Mouse (Mus musculus) embryonic facial prominence, embryonic 13.5 days (tissue): ENCODE results near the gene Rab19. TPM values are rescaled to one million over a fixed set of nuclear protein-coding genes. Genes with fewer than 3 reads are reported as not detected.
"Not testable (repeated sequence)": the region's sequence is repeated elsewhere in the genome, so short reads cannot be mapped to it uniquely, and the experiment has no call there.

Source experiments
- ATAC-seq: fragments of 200-750 bp; cut with Nextera tagmentation; 2 replicates; pipeline ENCODE4 v1.8.0; 2017; ENCODE audit warnings: low read depth; ENCODE audit not compliant: insufficient number of reproducible peaks, insufficient read depth, low FRiP score, low TSS enrichment
- H3K27ac ChIP-seq: fragments of 300-500 bp; sonication (generic); 2 replicates; pipeline ENCODE4 v1.5.1; 2015; ENCODE audit warnings: moderate library complexity, mild to moderate bottlenecking, inconsistent platforms
- H3K27me3 ChIP-seq: fragments of 300-500 bp; sonication (generic); 2 replicates; pipeline ENCODE4 v1.6.1; 2015; ENCODE audit warnings: mild to moderate bottlenecking, inconsistent platforms
- H3K36me3 ChIP-seq: fragments of 300-500 bp; sonication (generic); 2 replicates; pipeline ENCODE4 v1.6.1; 2015; ENCODE audit warnings: mild to moderate bottlenecking, inconsistent platforms
- H3K4me1 ChIP-seq: fragments of 300-500 bp; sonication (generic); 2 replicates; pipeline ENCODE4 v1.6.1; 2015; ENCODE audit warnings: inconsistent platforms
- H3K4me2 ChIP-seq: fragments of 300-500 bp; sonication (generic); 2 replicates; pipeline ENCODE4 v1.6.1; 2015; ENCODE audit warnings: moderate library complexity, mild to moderate bottlenecking, inconsistent platforms
- H3K4me3 ChIP-seq: fragments of 300-500 bp; sonication (generic); 2 replicates; pipeline ENCODE4 v1.5.1; 2015; ENCODE audit warnings: mild to moderate bottlenecking, inconsistent platforms
- H3K9ac ChIP-seq: fragments of 300-500 bp; sonication (generic); 2 replicates; pipeline ENCODE4 v1.6.1; 2015; ENCODE audit warnings: mild to moderate bottlenecking, inconsistent platforms
- H3K9me3 ChIP-seq: fragments of 300-500 bp; sonication (generic); 2 replicates; pipeline ENCODE4 v1.6.1; 2016; ENCODE audit warnings: inconsistent platforms
- WGBS: fragments of 180-500 bp; shearing (Covaris S2); methylation state at CpG from one replicate; pipeline ENCODE4 v1.1.7; 2015; ENCODE audit warnings: mixed read lengths; 5-methylcytosine and 5-hydroxymethylcytosine counted together
- polyA plus RNA-seq: library from polyadenylated mRNA; unstranded; fragments of >200 nt; fragmentation: Nextera tagmentation; extraction: Ambion mirVana; gene quantifications from 2 replicates; pipeline ENCODE4 v1.2.1, GENCODE M21; 2015

Rab19 gene
- polyA plus RNA-seq, 1 experiment from 2014 or later, result 0.77 TPM

DNA sequence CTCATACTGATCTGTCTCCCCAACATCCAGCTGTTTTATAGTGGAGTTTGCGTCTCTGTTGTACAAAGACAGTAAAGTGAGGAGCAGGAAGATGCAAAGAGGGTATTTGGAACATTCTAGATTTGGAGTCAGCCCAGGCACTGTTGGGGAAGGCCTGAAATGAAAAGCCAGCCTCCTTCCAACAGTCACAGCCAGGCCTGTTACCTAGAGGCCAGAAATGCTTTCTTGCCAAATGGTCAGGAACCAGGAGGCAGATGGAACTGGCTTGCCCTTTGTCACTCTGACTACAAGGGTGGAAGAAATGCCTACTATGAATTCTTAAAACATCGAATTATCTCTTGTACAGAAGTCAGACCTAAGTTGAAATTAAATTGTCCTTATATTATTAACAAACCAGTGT, 9.0 kb downstream of the Rab19 start:
- no peaks in the 10 kb centered on the region for H3K4me1 ChIP-seq
- ATAC-seq, result no peak
- 94% methylated on average over 2 of the region's 2 CpGs for WGBS
- no peak overlapping the region for H3K4me3 ChIP-seq
- H3K27ac ChIP-seq, result no peak overlapping the region
- no peaks in the 10 kb centered on the region for H3K36me3 ChIP-seq
- no peaks in the 10 kb centered on the region for H3K9me3 ChIP-seq
- no peak overlapping the region for H3K4me2 ChIP-seq
- H3K27me3 ChIP-seq, result no peaks in the 10 kb centered on the region
- H3K9ac ChIP-seq, result no peak overlapping the region

DNA sequence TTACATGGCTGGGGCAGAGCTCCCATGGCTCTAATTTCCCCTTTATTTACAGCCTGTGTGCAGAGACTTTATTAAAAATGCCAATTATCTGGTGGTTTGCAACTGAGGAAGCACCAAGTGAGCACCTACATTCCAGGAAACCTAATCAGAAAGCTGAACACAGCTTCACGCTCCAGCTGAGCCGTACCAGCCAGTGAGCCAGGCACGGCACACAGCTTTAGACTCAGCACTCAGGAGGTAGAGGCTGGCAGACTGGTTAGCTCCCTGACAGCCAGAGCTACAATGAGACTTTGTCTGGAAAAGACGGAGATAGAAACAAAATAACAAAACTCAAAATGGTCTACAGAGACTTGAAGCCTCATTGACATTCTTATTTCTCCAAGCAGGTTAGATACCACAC, 14.5 kb downstream of the Rab19 start:
- Histone ChIP-seq H3K36me3 (peaks cover 31% of the 10 kb centered on the region), H3K9me3 (no peaks in the 10 kb centered on the region), H3K4me2 (no peak overlapping the region), H3K27me3 (no peaks in the 10 kb centered on the region), H3K9ac (no peak overlapping the region), H3K27ac (no peak overlapping the region), H3K4me1 (no peaks in the 10 kb centered on the region), H3K4me3 (no peak overlapping the region)
- 73% methylated on average over 4 of the region's 4 CpGs for WGBS
- ATAC-seq, result no peak

DNA sequence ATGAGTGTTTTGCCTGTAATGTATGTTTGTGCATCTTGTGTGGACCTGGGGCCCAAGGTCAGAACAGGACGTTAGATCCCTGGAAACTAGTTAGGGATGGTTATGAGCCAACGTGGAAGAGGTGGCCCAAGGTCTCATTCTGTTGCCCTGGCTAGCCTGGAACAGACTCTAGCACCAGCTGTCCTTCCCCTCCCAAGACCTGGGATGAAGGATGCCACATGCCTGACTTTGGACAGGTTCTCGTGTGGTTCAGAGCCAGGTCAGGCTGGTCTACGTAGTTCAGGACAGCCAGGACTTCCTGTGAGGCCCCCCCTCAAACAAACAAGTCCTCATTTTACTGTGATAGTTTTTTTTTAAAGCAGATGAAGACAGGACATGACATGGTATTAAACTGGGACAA, 14.9 kb downstream of the Rab19 start:
- H3K9ac ChIP-seq, result no peak overlapping the region
- no peak overlapping the region for H3K4me3 ChIP-seq
- no peak for ATAC-seq
- H3K9me3 ChIP-seq, result no peaks in the 10 kb centered on the region
- H3K4me1 ChIP-seq, result no peaks in the 10 kb centered on the region
- WGBS, result 68% methylated on average over 4 of the region's 4 CpGs
- H3K27ac ChIP-seq, result no peak overlapping the region
- no peak overlapping the region for H3K4me2 ChIP-seq
- peaks cover 31% of the 10 kb centered on the region for H3K36me3 ChIP-seq
- H3K27me3 ChIP-seq, result no peaks in the 10 kb centered on the region

DNA sequence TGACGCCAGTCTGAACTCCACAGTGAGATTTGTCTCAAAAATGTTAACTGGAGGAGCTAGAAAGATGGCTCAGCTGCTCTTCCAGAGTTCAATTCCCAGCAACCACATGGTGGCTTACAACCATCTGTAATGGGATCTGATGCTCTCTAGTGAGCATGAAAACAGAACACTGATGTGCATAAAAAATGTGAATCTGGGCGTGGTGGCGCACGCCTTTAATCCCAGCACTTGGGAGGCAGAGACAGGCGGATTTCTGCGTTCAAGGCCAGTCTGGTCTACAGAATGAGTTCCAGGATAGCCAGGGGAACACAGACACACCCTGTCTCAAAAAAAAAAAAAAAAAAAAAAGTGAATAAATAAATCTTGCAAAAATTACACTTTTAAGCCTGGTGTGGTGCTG, 16.1 kb downstream of the Rab19 start:
- no peak overlapping the region for H3K4me3 ChIP-seq
- peaks cover 35% of the 10 kb centered on the region for H3K36me3 ChIP-seq
- no peaks in the 10 kb centered on the region for H3K4me1 ChIP-seq
- no peak overlapping the region for H3K4me2 ChIP-seq
- ATAC-seq, result no peak
- no peaks in the 10 kb centered on the region for H3K9me3 ChIP-seq
- no peak overlapping the region for H3K9ac ChIP-seq
- 93% methylated on average over 6 of the region's 6 CpGs for WGBS
- H3K27ac ChIP-seq, result no peak overlapping the region
- no peaks in the 10 kb centered on the region for H3K27me3 ChIP-seq

- no peak overlapping the region for H3K4me3 ChIP-seq
- H3K27ac ChIP-seq, result no peak overlapping the region
Observed at GRCm38 (mm10) chr6:39398342-39398741, 17.4 kb downstream of the Rab19 start.

GRCm38 (mm10) chr6:39400343-39400742, 19.4 kb downstream of the Rab19 start:
- H3K4me1 ChIP-seq, result no peaks in the 10 kb centered on the region
- H3K4me3 ChIP-seq, result no peak overlapping the region
- 64% methylated on average over 7 of the region's 7 CpGs for whole genome bisulfite sequencing
- no peak for ATAC-seq
- no peak overlapping the region for H3K4me2 ChIP-seq
- no peak overlapping the region for H3K27ac ChIP-seq
- H3K27me3 ChIP-seq, result no peaks in the 10 kb centered on the region
- H3K36me3 ChIP-seq, result peaks cover 50% of the 10 kb centered on the region
- H3K9me3 ChIP-seq, result no peaks in the 10 kb centered on the region
- no peak overlapping the region for H3K9ac ChIP-seq

More at GRCm38 (mm10) chr6:39398342-39398741, 17.4 kb downstream of the Rab19 start:
- Histone ChIP-seq H3K36me3 (peaks cover 35% of the 10 kb centered on the region), H3K4me1 (no peaks in the 10 kb centered on the region), H3K9ac (no peak overlapping the region), H3K9me3 (no peaks in the 10 kb centered on the region), H3K27me3 (no peaks in the 10 kb centered on the region), H3K4me2 (no peak overlapping the region)
- 80% methylated on average over 9 of the region's 9 CpGs for WGBS
- no peak for ATAC-seq

- WGBS, result 76% methylated on average over 2 of the region's 2 CpGs
- H3K4me1 ChIP-seq, result no peaks in the 10 kb centered on the region
- no peak overlapping the region for H3K27ac ChIP-seq
- no peaks in the 10 kb centered on the region for H3K9me3 ChIP-seq
- no peaks in the 10 kb centered on the region for H3K27me3 ChIP-seq
- H3K9ac ChIP-seq, result no peak overlapping the region
- H3K4me2 ChIP-seq, result no peak overlapping the region
- H3K36me3 ChIP-seq, result peaks cover 48% of the 10 kb centered on the region
- ATAC-seq, result no peak
- no peak overlapping the region for H3K4me3 ChIP-seq
Observed at GRCm38 (mm10) chr6:39403136-39403535, 22.2 kb downstream of the Rab19 start.

DNA sequence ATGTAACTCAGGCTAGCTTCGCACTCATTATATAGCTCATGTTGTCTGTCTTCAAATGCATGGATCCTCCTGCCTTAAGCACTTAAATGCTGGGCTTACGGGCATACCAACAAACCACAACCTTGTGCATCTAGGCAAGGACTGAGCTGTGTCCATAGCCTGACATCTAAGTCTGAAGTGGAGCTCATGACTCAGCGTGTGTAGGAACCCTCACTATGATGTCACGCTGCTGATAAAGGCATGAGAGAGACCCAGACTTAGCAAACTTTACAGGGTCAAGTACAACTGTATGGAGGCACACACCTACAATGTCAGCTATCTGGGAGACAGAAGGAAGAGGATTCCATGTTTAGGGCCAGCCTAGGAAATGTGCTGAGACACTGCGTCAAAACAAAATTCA, 25.5 kb downstream of the Rab19 start:
- H3K4me1 ChIP-seq, result no peaks in the 10 kb centered on the region
- peaks cover 30% of the 10 kb centered on the region for H3K36me3 ChIP-seq
- H3K9me3 ChIP-seq, result no peaks in the 10 kb centered on the region
- H3K27ac ChIP-seq, result no peak overlapping the region
- no peak for ATAC-seq
- 93% methylated on average over 5 of the region's 5 CpGs for WGBS
- H3K27me3 ChIP-seq, result no peaks in the 10 kb centered on the region
- H3K4me3 ChIP-seq, result no peak overlapping the region
- no peak overlapping the region for H3K4me2 ChIP-seq
- H3K9ac ChIP-seq, result no peak overlapping the region

- ATAC-seq, result no peak
- Histone ChIP-seq H3K36me3 (peaks cover 7% of the 10 kb centered on the region), H3K27ac (no peak overlapping the region), H3K9ac (no peak overlapping the region), H3K4me2 (no peak overlapping the region), H3K9me3 (no peaks in the 10 kb centered on the region), H3K27me3 (peaks cover 9% of the 10 kb centered on the region), H3K4me1 (peaks cover 5% of the 10 kb centered on the region; the same call in 1 of the 2 replicates), H3K4me3 (no peak overlapping the region)
- 91% methylated on average over 1 of the region's 1 CpGs for WGBS
Observed at GRCm38 (mm10) chr6:39414106-39414505, 33.1 kb downstream of the Rab19 start.

DNA sequence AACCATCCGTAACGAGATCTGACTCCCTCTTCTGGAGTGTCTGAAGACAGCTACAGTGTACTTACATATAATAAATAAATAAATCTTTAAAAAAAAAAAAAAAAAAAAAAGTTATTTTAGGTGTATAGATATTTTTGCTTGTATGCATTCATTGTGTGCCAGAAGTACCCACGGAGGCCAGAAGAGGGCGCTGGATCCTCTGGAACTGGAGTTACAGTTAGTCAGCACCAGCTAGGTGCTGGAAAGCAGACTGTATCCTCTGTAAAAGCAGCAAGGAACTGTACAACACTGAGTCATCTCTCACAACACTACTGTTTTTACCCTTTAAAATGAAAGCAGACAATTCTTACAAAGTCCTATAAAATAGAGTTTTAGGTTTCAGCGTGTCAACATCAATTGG, 34.8 kb downstream of the Rab19 start:
- H3K9ac ChIP-seq, result no peak overlapping the region
- ATAC-seq, result no peak
- no peaks in the 10 kb centered on the region for H3K9me3 ChIP-seq
- H3K4me1 ChIP-seq, result peaks cover 8% of the 10 kb centered on the region; the same call in 1 of the 2 replicates
- H3K36me3 ChIP-seq, result no peaks in the 10 kb centered on the region
- H3K4me3 ChIP-seq, result no peak overlapping the region
- 45% methylated on average over 3 of the region's 5 CpGs for WGBS
- H3K27me3 ChIP-seq, result peaks cover 9% of the 10 kb centered on the region
- no peak overlapping the region for H3K4me2 ChIP-seq
- no peak overlapping the region for H3K27ac ChIP-seq

DNA sequence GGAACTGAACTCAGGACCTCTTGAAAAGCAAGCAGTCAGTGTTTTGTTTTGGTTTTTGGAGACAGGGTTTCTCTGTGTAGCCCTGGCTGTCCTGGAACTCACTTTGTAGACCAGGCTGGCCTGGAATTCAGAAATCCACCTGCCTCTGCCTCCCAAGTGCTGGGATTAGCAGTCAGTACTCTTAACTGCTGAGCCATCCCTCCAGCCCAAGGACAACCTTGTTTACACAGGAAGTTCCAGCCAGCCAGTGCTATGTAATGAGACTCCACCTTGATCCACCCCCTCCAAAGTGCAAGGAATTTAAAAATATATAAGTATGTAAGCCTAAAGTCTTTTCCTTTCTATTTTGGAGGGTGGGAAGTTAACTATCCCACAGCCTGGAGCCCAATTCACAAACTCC, 35.7 kb downstream of the Rab19 start:
- H3K9ac ChIP-seq, H3K9me3 ChIP-seq, H3K27ac ChIP-seq, H3K4me2 ChIP-seq, H3K4me3 ChIP-seq, H3K36me3 ChIP-seq, H3K4me1 ChIP-seq, ATAC-seq: not testable (repeated sequence)
- peaks cover 15% of the 10 kb centered on the region for H3K27me3 ChIP-seq

DNA sequence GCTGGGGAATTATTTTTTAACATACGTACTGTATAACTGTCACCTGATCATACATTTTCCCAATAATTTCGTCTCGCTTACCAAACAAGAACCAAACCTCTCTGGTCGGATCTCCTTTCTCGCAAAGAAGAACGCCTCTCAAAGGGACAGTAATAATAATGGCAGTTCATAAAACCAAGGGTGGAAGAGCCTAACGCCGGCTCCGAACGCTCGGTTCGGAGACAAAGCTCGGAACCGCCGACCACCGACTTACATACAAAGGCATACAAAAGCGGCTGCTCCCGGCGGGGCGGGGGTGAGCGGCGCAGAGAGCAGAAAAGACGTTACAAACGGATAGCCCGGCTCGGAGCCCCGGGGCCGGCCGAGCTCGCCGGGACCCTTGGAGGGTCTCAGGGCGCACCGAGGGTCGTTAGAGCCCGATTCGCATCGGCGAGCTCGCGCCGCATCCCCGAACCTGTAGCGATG, 38.4 kb downstream of the Rab19 start:
- under 1% methylated on average over 43 of the region's 43 CpGs for WGBS
- ATAC-seq, result no peak; the same call in 1 of the 2 replicates
- peak overlapping the region; percentile 84 for H3K9ac ChIP-seq
- peak overlapping the region; percentile 96 for H3K4me3 ChIP-seq
- peaks cover 8% of the 10 kb centered on the region; the same call in 1 of the 2 replicates for H3K4me1 ChIP-seq
- H3K27ac ChIP-seq, result peak overlapping the region; percentile 79
- H3K36me3 ChIP-seq, result no peaks in the 10 kb centered on the region
- no peaks in the 10 kb centered on the region for H3K9me3 ChIP-seq
- peaks cover 22% of the 10 kb centered on the region for H3K27me3 ChIP-seq
- H3K4me2 ChIP-seq, result peak overlapping the region; percentile 67
